Mouse (Mus musculus) spleen, adult 2 months (tissue): ENCODE results near the gene Mrps26.

ENCODE experiments used
- CTCF ChIP-seq: fragments of 200-500 bp; IDR thresholded peaks from 2 replicates; pipeline ENCODE4 v1.5.1; 2011; ENCODE audit warnings: mild to moderate bottlenecking, inconsistent platforms; ENCODE audit not compliant: insufficient read depth, insufficient read length, insufficient replicate concordance; ENCODE audit errors: extremely low read depth
- POLR2A ChIP-seq: fragments of 200-500 bp; IDR thresholded peaks from 2 replicates; pipeline ENCODE4 v1.6.1; 2011; ENCODE audit warnings: low read depth, low read length, inconsistent platforms

- TF ChIP-seq POLR2A (no peak), CTCF (no peak)
Measured at GRCm38 (mm10) chr2:130532201-130532600, 31.3 kb upstream of the Mrps26 start.
